Mouse (Mus musculus): ENCODE measurements at regions not wholly inside any gene's neighbourhood (a gene's known extent, or its start where the extent isn't known, plus 50 kb on each side); places are given as distances from the start of the nearest gene placed in this dataset.

- peak; percentile 29 for DNase-seq
Observed at GRCm38 (mm10) chr12:105898580-105899293, 111.3 kb upstream of the Vrk1 start.

GRCm38 (mm10) chr12:105899294-105899909 lies 110.6 kb upstream of the Vrk1 start:
- DNase-seq: no peak

- DNase-seq: no peak
Observed at GRCm38 (mm10) chr12:105900479-105900878, 109.5 kb upstream of the Vrk1 start.

GRCm38 (mm10) chr12:105903072-105903471 lies 107.0 kb upstream of the Vrk1 start:
- peak; percentile 50 for DNase-seq

- DNase-seq: no peak
Observed at GRCm38 (mm10) chr12:105906584-105906983, 103.4 kb upstream of the Vrk1 start.

- no peak for DNase-seq
Observed at GRCm38 (mm10) chr12:105907851-105908620, 102.0 kb upstream of the Vrk1 start.

GRCm38 (mm10) chr12:105911556-105911955 lies 98.5 kb upstream of the Vrk1 start:
- peak; percentile 66 for DNase-seq

- no peak for DNase-seq
Observed at GRCm38 (mm10) chr12:105917388-105917963, 92.6 kb upstream of the Vrk1 start.

- DNase-seq: no peak
Observed at GRCm38 (mm10) chr12:105918775-105919174, 91.3 kb upstream of the Vrk1 start.

- DNase-seq: no peak
Observed at GRCm38 (mm10) chr12:105927210-105927609, 82.8 kb upstream of the Vrk1 start.

- DNase-seq: peak; percentile 63
Observed at GRCm38 (mm10) chr12:105929456-105929921, 80.5 kb upstream of the Vrk1 start.

GRCm38 (mm10) chr12:105935441-105935880 lies 74.6 kb upstream of the Vrk1 start:
- DNase-seq: peak; percentile 55

- DNase-seq: no peak
Observed at GRCm38 (mm10) chr12:105936812-105937530, 73.1 kb upstream of the Vrk1 start.

- no peak for DNase-seq
Observed at GRCm38 (mm10) chr12:105942136-105943076, 67.6 kb upstream of the Vrk1 start.

GRCm38 (mm10) chr12:105943077-105943433 lies 67.0 kb upstream of the Vrk1 start:
- no peak for DNase-seq

- DNase-seq: no peak
Observed at GRCm38 (mm10) chr12:105947332-105947731, 62.7 kb upstream of the Vrk1 start.

GRCm38 (mm10) chr12:105948322-105948721 lies 61.7 kb upstream of the Vrk1 start:
- DNase-seq: no peak

- DNase-seq: no peak
Observed at GRCm38 (mm10) chr12:105955764-105956290, 54.2 kb upstream of the Vrk1 start.

GRCm38 (mm10) chr12:105959756-105960155 lies 50.3 kb upstream of the Vrk1 start:
- no peak for DNase-seq
